Mouse (Mus musculus) kidney, adult 18-20 months (tissue): ENCODE data around the gene Rapgef4.

Experiments
- DNase-seq: peaks from one replicate; pipeline ENCODE4 v3.0.0; 2021

Rapgef4 gene

GRCm38 (mm10) chr2:72082846-72083245, 101.8 kb downstream of the Rapgef4 start:
- no peak for DNase-seq

DNA sequence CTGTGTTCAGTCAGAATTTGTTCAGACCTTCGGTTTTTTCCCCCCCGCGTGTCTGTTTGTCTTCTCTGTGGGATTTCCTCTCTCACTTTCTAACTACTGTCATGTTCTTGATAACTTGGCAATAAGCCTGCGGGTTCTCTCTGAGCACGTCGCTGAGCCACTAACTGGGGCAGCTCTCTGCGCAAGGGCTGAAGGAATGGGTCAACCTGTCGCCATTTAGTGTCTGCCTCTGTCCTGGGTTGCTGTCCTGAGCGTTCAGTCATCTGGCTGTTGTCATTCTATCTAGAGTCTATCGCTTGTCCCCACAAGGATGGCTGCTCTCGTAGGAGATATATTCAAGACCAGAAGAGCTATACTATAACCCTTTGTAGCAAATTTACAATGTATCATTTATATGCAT, 107.8 kb downstream of the Rapgef4 start:
- no peak for DNase-seq

DNA sequence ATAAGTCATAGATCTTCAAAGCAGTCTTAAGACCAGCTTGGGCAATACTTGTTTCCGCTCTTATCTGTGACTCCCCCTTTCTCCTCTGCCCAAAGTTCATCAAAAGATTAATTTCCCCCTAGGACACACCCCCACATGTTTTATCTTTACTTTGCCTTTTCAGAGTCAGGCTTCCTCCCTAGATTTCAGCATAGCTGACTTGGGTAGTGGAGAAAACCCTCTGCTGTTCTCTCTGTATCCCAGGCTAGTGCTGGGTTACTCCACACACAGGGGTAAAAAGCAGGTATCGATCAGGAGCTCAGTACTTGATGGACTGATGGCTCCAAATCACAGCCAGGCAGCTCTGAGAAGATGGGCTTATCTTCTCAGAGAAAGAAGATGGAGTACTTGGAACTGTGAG, 109.0 kb downstream of the Rapgef4 start:
- DNase-seq = no peak

DNA sequence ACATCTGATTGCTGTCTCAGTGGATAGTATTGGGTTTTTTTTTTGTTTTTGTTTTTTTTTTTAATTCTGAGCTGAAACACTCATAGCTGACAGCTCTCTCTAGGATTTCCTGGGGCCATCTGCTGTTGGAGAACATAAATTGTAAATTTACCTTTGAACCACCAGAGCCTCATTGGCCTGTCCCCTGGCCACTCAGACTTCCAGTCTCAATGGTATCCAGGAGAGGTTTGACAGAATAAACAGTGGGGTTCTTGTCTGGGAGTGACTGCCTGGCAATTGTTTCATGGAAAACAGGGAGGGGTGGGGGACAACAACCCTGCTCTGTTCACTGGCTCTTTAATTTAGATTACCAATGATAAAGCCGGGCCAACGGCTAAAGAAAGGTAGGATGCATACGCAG, 111.0 kb downstream of the Rapgef4 start:
- DNase-seq = no peak

DNA sequence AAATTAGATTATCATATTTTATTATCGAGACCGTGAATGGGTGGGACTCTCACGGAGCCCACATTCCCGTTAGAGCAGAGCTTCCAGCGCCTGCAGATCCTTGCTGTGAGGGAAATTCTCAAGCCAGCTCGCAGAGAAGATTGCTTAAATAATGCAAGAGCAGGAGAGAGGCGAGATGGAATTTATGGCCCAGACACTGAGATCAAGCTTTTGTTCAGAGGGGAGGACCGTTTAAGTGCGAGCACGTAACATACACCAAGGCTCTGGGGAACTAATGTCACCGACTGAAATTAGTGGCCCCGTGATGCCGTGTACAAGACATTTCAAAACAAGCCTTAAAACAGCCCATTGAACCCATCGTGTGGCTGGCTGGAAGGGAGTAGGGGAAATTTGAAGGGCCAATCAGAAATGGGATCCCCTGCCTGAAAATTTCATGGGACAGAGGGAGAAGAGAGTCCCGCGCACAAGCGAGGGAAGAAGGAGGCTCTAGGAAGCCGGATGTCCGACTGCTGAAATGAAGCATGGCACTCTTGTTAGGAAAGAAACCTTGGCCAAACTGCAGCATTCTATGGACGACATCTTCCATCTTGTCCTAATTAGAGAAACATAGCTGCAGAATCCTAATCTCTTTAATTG, 112.5 kb downstream of the Rapgef4 start:
- no peak for DNase-seq

GRCm38 (mm10) chr2:72094038-72094437, 113.0 kb downstream of the Rapgef4 start:
- DNase-seq = no peak

DNA sequence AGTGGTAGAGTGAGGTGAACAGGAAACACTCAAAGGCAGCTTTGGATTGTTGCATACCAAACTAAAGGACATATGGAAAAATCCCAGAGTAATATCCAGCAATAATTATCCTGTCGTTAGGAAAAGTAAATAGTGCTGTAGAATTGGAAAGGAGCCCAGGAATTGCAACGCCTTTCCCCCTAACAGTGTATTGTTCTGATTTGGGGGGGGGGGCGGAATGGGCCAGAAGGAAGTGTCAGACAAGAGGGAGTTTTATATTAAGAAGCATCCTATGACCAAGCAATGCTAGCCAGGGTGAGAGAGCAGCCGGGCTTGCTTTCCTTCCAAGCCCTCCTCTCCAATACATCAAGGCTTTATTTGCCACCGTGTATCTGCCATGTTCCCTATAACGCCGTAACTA, 113.4 kb downstream of the Rapgef4 start:
- DNase-seq = no peak

DNA sequence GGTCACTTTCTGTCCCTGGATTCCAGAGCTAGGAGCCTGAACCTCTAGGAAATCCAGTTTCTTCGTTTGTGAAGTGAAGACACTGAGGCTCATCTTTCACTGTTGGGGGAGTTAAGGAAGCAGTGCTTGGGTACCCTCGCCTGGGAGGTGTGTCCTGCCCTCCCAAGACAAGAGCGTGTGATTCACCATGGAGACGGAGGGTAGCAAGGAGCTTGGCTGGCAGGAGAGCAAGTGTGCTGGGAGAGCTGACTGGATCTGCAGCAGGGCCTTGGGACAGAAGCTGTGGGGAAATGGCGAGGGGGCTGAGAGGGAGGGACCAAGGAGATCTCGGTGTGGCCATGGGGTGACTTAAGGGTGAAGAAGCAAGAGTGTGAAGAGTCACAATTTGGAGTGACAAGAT, 114.0 kb downstream of the Rapgef4 start:
- no peak for DNase-seq

DNA sequence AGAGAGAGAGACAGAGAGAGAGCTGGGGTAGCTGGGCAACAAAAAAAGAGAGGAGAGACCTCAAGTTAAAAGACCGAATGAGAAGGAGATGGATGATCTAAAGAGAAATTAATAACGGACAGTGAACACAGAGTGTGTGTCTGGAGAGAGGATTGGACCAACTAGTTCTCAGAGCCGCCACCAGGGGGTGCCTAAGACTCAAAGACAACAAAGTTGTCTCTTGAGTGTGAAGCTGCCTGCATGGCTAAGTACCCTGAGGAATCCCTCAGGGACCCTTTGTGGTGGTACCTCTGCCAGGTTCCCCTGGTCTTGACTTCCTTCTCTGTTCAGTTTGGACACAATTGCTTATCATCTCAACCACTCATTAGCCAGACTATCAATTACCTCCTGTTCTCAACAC, 115.3 kb downstream of the Rapgef4 start:
- peak; percentile 57 for DNase-seq

DNA sequence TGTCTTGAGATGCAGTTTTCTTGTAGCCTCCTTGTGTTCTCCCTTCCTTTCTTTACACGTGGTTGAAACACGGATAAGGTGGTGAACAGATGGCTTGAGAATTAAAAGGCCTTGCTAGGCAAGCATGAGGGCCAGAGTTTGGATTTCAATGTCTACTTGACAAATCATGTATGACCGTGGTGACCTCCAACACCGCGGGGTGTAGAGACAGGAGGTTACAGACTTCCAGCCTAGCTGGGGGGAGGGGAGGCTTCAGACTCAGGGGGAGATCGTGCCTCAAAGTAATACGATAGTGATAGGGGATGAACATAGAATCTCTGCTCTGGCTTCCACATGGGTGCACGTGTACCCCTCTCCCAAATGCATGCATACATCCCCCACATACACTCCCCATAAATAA, 117.3 kb downstream of the Rapgef4 start:
- no peak for DNase-seq

GRCm38 (mm10) chr2:72104604-72105003, 123.6 kb downstream of the Rapgef4 start:
- no peak for DNase-seq

DNA sequence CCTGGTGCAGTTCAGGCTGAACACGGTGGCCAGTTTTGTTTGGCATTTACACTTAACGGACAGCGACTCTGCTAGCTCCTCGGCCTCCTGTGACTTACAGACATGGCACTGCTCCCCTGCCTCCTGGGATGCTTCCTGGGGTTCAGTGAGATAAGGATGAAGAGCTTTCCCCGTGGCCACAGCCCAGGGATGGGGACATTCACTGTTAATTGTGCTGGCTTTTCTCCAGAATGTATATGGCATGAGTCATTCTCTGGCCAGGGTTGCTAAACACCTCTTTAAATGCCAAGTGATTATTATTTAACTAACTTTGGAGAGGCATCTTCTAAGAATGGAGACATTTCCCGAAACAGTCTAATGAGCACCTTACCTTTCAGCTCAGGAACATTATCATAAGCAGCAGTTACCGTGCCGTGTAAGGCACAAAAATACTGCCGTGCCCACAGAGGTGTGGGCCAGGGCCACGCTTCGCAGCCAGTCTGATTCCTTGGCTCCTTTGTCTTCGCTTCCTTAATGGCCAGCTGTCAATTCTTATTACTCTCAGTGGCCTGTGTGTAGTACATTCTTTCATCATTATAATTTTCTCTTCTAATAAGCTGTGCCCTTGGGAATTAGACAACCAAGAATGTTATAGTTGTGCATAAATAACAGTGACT, 126.6 kb downstream of the Rapgef4 start:
- no peak for DNase-seq

DNA sequence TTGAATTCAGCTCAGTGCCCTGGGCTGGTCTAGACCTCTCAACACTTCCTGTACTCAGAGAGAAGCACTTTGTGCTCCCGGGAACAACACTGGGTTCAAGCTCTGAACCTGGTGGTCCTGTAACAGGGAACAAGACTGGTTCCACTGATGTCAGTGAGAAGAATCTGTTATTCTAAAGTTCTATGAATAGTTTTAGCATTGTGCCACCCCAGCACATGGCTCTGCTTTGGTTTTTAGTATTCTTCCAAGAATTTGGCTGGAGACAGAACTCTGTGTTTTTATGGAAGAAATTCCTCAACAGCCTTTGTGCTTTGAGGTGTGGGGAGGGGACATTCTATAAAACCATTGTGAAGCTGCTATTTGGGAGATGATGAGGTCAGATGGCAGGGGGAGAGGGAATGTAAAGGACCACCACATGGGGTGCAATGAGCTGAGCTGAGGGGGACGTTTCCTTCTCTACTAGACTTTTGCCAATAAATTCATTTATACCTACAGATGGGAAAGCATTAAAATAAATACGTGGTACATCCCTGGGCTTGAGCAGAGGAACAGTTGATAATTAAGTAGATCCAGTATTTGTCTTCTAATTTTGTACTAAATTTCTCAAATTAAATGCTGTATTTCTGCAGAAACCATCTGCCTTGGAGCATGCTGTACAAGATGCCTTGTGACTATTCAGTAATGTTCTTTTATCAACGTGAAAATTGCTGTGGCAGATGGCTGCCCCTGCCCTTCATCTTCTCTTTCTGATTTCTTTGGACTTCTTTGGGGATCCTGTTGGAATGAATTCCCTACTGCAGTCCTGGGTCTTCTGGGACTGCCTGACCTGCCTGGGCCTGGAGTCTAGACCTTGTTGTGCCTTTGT, 127.6 kb downstream of the Rapgef4 start:
- DNase-seq = no peak

DNA sequence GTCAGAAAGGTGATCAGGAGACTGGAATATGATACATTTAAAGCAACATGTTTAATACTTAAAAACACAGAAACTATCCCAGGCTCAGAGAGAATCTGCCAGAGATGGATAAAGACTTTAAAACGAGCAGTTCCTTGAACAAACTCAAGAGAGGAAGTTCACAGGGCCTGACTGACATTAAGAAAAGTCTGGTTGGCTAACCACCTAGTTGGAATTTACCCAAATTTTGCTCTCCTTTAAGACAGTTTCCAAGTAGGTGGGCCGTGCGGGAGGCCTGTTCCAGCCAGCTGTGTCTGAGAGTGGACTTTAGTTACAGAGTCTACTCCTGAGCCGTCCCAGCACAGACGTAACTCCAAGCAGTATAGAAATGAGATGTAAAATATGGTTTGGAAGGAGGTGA, 129.4 kb downstream of the Rapgef4 start:
- no peak for DNase-seq

- DNase-seq = no peak
Measured at GRCm38 (mm10) chr2:72113716-72114115, 132.7 kb downstream of the Rapgef4 start.

DNA sequence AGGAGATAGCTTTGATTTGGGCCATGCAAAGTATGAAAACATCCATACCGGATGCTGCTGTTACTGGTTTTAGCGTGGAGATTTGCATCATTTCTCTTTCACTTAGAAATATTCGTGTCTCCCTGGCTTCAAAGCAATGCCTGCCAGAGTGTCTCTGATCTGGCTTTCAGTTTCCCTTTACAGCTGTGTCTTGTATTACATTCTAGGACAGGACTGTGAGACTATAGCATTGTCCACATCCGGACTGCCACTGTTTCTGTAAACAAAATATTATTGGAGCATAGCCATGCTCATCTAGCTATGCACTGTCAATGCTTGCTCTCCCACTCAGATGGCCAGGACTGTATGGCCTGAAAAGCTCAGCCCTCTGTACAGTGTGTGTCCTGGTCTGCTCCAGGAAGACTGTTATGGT, 133.1 kb downstream of the Rapgef4 start:
- DNase-seq = no peak

GRCm38 (mm10) chr2:72116103-72116502, 135.1 kb downstream of the Rapgef4 start:
- no peak for DNase-seq

DNA sequence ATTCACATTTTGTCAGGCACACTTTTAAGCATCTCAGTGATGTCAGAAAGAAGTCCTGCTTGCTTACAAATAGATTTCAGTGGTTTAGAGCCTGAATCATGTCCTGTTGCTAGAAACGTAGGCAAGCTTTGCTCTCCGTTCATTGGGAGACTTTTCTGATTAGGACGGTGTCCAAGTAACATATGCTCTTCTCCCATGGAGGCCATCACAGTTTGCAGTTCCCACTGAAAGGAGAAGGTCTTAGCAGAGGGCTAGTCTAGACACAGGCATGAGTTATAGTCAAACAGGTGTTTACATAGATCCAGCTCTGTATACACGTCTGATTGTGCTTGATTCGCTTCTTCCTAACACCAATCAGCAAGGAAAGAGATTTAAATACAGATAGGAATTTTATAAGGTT, 135.7 kb downstream of the Rapgef4 start:
- DNase-seq = no peak

- DNase-seq = peak; percentile 71
Measured at GRCm38 (mm10) chr2:72117138-72118011, 136.3 kb downstream of the Rapgef4 start.

DNA sequence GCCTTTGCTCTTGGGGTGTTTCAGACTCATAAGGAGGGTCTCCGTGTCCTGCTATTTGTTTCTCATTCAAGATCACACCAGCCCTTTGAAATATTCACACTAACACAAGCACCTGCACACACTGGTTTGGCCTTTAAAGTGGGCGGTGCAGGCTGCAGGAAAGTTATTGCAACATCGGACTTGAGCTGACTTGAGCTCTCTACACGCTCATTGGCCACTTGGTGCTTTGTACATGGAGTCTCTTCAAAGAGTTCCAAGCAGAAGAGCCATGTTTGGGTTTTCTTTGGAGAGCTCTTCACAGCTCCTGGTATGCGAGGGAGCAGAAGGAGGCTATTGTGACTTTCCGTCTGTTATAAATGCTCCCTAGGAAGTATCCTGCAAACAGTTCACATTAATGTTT, 139.2 kb downstream of the Rapgef4 start:
- no peak for DNase-seq

DNA sequence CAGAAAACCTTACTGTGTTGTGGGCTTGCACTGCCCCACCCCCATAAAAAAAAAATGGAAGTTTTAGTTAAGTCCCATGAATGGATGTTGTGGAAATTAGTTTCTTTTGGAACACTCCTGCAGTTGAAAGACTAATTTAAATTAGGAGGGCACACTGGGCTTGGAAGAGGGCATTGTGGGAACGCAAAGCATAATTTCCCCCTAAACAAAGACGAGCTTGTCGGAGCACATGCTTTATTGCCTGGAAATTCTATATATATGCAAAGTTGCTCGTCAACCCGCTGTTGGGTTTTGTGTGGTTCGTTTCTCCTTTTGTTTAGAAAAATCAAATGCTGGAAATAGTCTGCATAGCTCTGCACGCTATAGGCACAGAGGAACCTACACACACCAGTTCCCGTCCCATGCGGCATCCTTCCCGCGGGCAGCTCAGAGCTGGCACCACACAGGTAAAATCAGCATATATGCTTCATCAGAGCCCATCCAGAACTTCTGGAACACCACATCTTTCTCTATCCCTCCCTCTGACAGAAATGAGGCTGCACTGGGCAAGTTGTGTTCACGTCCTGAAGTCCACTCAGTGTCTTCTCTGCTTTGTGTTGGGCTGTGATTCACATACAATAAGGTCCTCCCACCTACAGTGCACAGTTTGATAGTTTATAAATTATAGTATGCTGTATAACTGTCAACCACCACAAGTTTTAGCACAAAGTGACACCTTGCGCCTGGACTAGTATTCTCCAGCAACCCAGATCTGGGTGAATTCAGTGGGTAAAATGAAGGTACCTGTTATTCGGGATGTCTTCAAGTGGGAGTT, 141.6 kb downstream of the Rapgef4 start:
- no peak for DNase-seq

GRCm38 (mm10) chr2:72123851-72124250, 142.8 kb downstream of the Rapgef4 start:
- no peak for DNase-seq
